Mouse (Mus musculus): ENCODE data around the gene Mrpl44.

Gene Mrpl44

GRCm38 (mm10) chr1:79762282-79763250, 13.3 kb upstream of the Mrpl44 start:
- no peak for DNase-seq

GRCm38 (mm10) chr1:79764031-79764430, 11.8 kb upstream of the Mrpl44 start:
- DNase-seq: no peak

- DNase-seq: no peak
These were observed 11.3 kb upstream of the Mrpl44 start for GRCm38 (mm10) chr1:79764483-79764882.

GRCm38 (mm10) chr1:79768231-79768630, 7.6 kb upstream of the Mrpl44 start:
- no peak for DNase-seq

GRCm38 (mm10) chr1:79774164-79774780, 1.5 kb upstream of the Mrpl44 start:
- DNase-seq: no peak

- DNase-seq: no peak
These were observed 2.2 kb downstream of the Mrpl44 start for GRCm38 (mm10) chr1:79778011-79778410.

GRCm38 (mm10) chr1:79782433-79782832, 6.6 kb downstream of the Mrpl44 start:
- DNase-seq: no peak

- DNase-seq: no peak
These were observed 10.6 kb downstream of the Mrpl44 start for GRCm38 (mm10) chr1:79786267-79786927.

- no peak for DNase-seq
These were observed 21.3 kb downstream of the Mrpl44 start for GRCm38 (mm10) chr1:79797084-79797483.

GRCm38 (mm10) chr1:79802858-79803427, 27.1 kb downstream of the Mrpl44 start:
- DNase-seq: no peak

- no peak for DNase-seq
These were observed 27.8 kb downstream of the Mrpl44 start for GRCm38 (mm10) chr1:79803614-79804013.

- no peak for DNase-seq
These were observed 31.0 kb downstream of the Mrpl44 start for GRCm38 (mm10) chr1:79806865-79807264.

- DNase-seq: no peak
These were observed 33.6 kb downstream of the Mrpl44 start for GRCm38 (mm10) chr1:79809447-79809846.

GRCm38 (mm10) chr1:79815446-79815845, 39.6 kb downstream of the Mrpl44 start:
- no peak for DNase-seq

GRCm38 (mm10) chr1:79819296-79819879, 43.6 kb downstream of the Mrpl44 start:
- no peak for DNase-seq

- DNase-seq: no peak
These were observed 47.1 kb downstream of the Mrpl44 start for GRCm38 (mm10) chr1:79822806-79823525.

- no peak for DNase-seq
These were observed 48.3 kb downstream of the Mrpl44 start for GRCm38 (mm10) chr1:79823951-79824633.
